In the genomic region with DNA sequence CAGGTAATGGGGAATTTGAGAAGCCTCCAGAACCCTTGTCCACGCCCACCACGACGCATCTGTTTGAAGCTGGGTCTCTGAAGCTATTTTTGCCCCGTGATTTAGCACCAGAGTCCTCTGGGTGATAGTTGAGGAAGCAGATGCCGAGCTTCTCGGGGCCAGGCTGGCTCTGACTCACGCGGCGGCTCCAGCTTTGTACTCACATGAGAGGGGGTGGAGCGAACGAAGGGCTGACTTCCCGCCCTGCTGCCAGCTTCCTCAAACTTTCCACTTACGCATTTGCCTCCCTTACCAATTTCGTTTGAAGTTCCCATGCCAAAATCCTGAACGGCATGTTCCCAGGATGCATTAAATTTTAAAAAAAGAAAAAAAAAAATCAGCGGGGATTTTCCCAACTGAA, we compare ENCODE assay signal across 8 mouse cellular contexts.
A peak's percentile ranks its signal among the peaks of the same experiment; 100 is the strongest.
DNase-seq lines count a peak whose midpoint lies in the region; ATAC-seq and TF ChIP-seq lines count a peak whose summit lies in the region.

No protein-coding gene starts in this region.

- intact Hi-C loops in left cerebral cortex, postnatal 14 days (cut with DNase I), result loop anchor here (5.0 to 10.0 kb wide), 3 partner anchors 433 to 530 kb away; no protein-coding TSS in a partner anchor

- peak overlapping the region; percentile 56 for H3K4me2 ChIP-seq in hindbrain, embryonic 13.5 days

- no peaks in the 10 kb centered on the region for H3K9me3 ChIP-seq in ES-E14 (ENCODE audit: control insufficient read depth, insufficient read depth, low read depth, low read length)
- no peaks in the 10 kb centered on the region for H3K9me3 ChIP-seq in hindbrain, embryonic 13.5 days
- 0 out of 2 replicates have a peak, but pooled peaks cover 2% of the 10 kb centered on the region for H3K9me3 ChIP-seq in megakaryocyte, embryonic 14.5 days

- peak; percentile 37 for DNase-seq in ES-E14 (ENCODE audit: low read depth, low spot score)
- peak; percentile 83 for DNase-seq in brain, embryonic 14.5 days (ENCODE audit: low read depth)
- peak; percentile 46 to 54 for DNase-seq in frontal cortex, postnatal 36 days (ENCODE audit: low spot score in 2 of 2)
- peak; percentile 62 to 65 for DNase-seq in left cerebral cortex, postnatal 14 days (ENCODE audit: low spot score in 2 of 2)
- DNase-seq in right cerebral cortex, adult 2 months (ENCODE audit: low spot score in 2 of 2), result peak; percentile 64 to 69
- DNase-seq in urinary bladder, adult 2 months (ENCODE audit: low spot score), result peak; percentile 56

- TF ChIP-seq POLR2A in brain, embryonic 14.5 days (IDR thresholded peaks at IDR 0.05; ENCODE audit: borderline replicate concordance, extremely low read depth, insufficient read depth, insufficient read length, poor library complexity, severe bottlenecking), result no peak

- in situ Hi-C loops in ES-E14 (cut with MboI; ENCODE audit: low sequenced_read_pairs in 2 of 2, unreplicated experiment in 2 of 2), result loop anchor here (25.0 kb wide), 2 partner anchors 873 to 898 kb away; a partner anchor contains a TSS

- H3K4me1 ChIP-seq in ES-E14 (ENCODE audit: control insufficient read depth in 2 of 2, insufficient read depth in 2 of 2, low read length in 2 of 2, poor library complexity in 1 of 2), result 0 out of 4 replicates have a peak, but pooled peaks cover 2 to 3% of the 10 kb centered on the region in 2 experiments
- peaks cover 13% of the 10 kb centered on the region for H3K4me1 ChIP-seq in hindbrain, embryonic 13.5 days (replicated peaks)
- peaks cover 22% of the 10 kb centered on the region for H3K4me1 ChIP-seq in megakaryocyte, embryonic 14.5 days

- no peak for TF ChIP-seq CTCF in brain, embryonic 14.5 days (IDR thresholded peaks at IDR 0.05; ENCODE audit: borderline replicate concordance, extremely low read depth, insufficient read depth, insufficient read length)

- H3K36me3 ChIP-seq in ES-E14 (ENCODE audit: control insufficient read depth, insufficient read depth, low read length, poor library complexity, severe bottlenecking), result no peaks in the 10 kb centered on the region
- H3K36me3 ChIP-seq in hindbrain, embryonic 13.5 days, result no peaks in the 10 kb centered on the region
- H3K36me3 ChIP-seq in megakaryocyte, embryonic 14.5 days (replicated peaks; ENCODE audit: low read length), result no peaks in the 10 kb centered on the region

- H3K4me3 ChIP-seq in ES-E14 (ENCODE audit: insufficient read depth in 1 of 2, low read depth in 1 of 2, low read length in 2 of 2, poor library complexity in 1 of 2, severe bottlenecking in 1 of 2), result peak overlapping the region in 1 of 2 experiments; percentile 14; a peak in 1 of 4 replicates
- peak overlapping the region; percentile 22 for H3K4me3 ChIP-seq in hindbrain, embryonic 13.5 days
- peak overlapping the region; percentile 88 for H3K4me3 ChIP-seq in megakaryocyte, embryonic 14.5 days (replicated peaks)

- no peak for ATAC-seq in hindbrain, embryonic 13.5 days (ENCODE audit: low FRiP score)

- no peaks in the 10 kb centered on the region for H3K27me3 ChIP-seq in hindbrain, embryonic 13.5 days
- peaks cover 4% of the 10 kb centered on the region for H3K27me3 ChIP-seq in megakaryocyte, embryonic 14.5 days (replicated peaks)

- H3K27ac ChIP-seq in ES-E14 (ENCODE audit: insufficient read depth, low read depth, low read length, poor library complexity, severe bottlenecking), result no peak overlapping the region
- H3K27ac ChIP-seq in hindbrain, embryonic 13.5 days, result peak overlapping the region; percentile 30; the same call in 1 of the 2 replicates

- peak overlapping the region; percentile 55; the same call in 1 of the 2 replicates for H3K9ac ChIP-seq in ES-E14 (ENCODE audit: insufficient read depth, low read depth, low read length, poor library complexity, severe bottlenecking)
- H3K9ac ChIP-seq in hindbrain, embryonic 13.5 days, result peak overlapping the region; percentile 60

- under 1% methylated on average over 16 of the region's 16 CpGs for WGBS in hindbrain, embryonic 13.5 days

TF ChIP-seq in ES-E14, 5 proteins besides CTCF, POLR2A, EP300 and RAD21:
- TF ChIP-seq HCFC1 (IDR thresholded peaks at IDR 0.05; ENCODE audit: borderline replicate concordance, insufficient read depth, low read length) (no peak), CHD2 (IDR thresholded peaks at IDR 0.05; ENCODE audit: low read depth, low read length) (no peak), ZNF384 (IDR thresholded peaks at IDR 0.05; ENCODE audit: low read depth, low read length) (no peak), ZC3H11A (IDR thresholded peaks at IDR 0.05; ENCODE audit: borderline replicate concordance, low read depth, low read length) (no peak), MAFK (IDR thresholded peaks at IDR 0.05; ENCODE audit: insufficient read depth, low read depth, low read length) (no peak)
